Mouse (Mus musculus) liver, embryonic 15.5 days (tissue): Measurements from ENCODE around the gene Gm49336. TPM values are rescaled to one million over a fixed set of nuclear protein-coding genes. Genes with fewer than 3 reads are reported as not detected.

Experiments
- ATAC-seq: fragments of 200-750 bp; cut with Nextera tagmentation; 2 replicates; pipeline ENCODE4 v1.8.0; 2017; ENCODE audit warnings: moderate number of reproducible peaks, mild to moderate bottlenecking, moderate library complexity; ENCODE audit not compliant: insufficient read depth
- H3K27ac ChIP-seq: fragments of 300-500 bp; sonication (generic); replicated peaks from 2 replicates; pipeline ENCODE4 v1.5.1; 2015; ENCODE audit warnings: mild to moderate bottlenecking, inconsistent platforms
- H3K27me3 ChIP-seq: fragments of 300-500 bp; sonication (generic); 2 replicates; pipeline ENCODE4 v1.6.1; 2015; ENCODE audit warnings: mild to moderate bottlenecking, inconsistent platforms
- H3K36me3 ChIP-seq: fragments of 300-500 bp; sonication (generic); replicated peaks from 2 replicates; pipeline ENCODE4 v1.6.1; 2015; ENCODE audit warnings: moderate library complexity, mild to moderate bottlenecking, inconsistent platforms
- H3K4me1 ChIP-seq: fragments of 300-500 bp; sonication (generic); replicated peaks from 2 replicates; pipeline ENCODE4 v1.6.1; 2015; ENCODE audit warnings: inconsistent platforms
- H3K4me2 ChIP-seq: fragments of 300-500 bp; sonication (generic); 2 replicates; pipeline ENCODE4 v1.6.1; 2015; ENCODE audit warnings: moderate library complexity, mild to moderate bottlenecking, inconsistent platforms
- H3K4me3 ChIP-seq: fragments of 300-500 bp; sonication (generic); replicated peaks from 2 replicates; pipeline ENCODE4 v1.5.1; 2015; ENCODE audit warnings: mild to moderate bottlenecking, inconsistent platforms
- H3K9ac ChIP-seq: fragments of 300-500 bp; sonication (generic); 2 replicates; pipeline ENCODE4 v1.6.1; 2015; ENCODE audit warnings: moderate library complexity, mild to moderate bottlenecking, inconsistent platforms
- H3K9me3 ChIP-seq: fragments of 300-500 bp; sonication (generic); replicated peaks from 2 replicates; pipeline ENCODE4 v1.6.1; 2016; ENCODE audit warnings: inconsistent platforms
- WGBS: fragments of 180-500 bp; shearing (Covaris S2); methylation state at CpG from one replicate; pipeline ENCODE4 v1.1.7; 2015; ENCODE audit warnings: mixed read lengths; ENCODE audit not compliant: insufficient replicate concordance; 5-methylcytosine and 5-hydroxymethylcytosine counted together
- polyA plus RNA-seq: library from polyadenylated mRNA; unstranded; fragments of >200 nt; fragmentation: Nextera tagmentation; extraction: Ambion mirVana; gene quantifications from 2 replicates; pipeline ENCODE4 v1.2.1, GENCODE M21; 2015

The Gm49336 gene
- 27.6 and 27.7 TPM in 2 replicates for polyA plus RNA-seq

DNA sequence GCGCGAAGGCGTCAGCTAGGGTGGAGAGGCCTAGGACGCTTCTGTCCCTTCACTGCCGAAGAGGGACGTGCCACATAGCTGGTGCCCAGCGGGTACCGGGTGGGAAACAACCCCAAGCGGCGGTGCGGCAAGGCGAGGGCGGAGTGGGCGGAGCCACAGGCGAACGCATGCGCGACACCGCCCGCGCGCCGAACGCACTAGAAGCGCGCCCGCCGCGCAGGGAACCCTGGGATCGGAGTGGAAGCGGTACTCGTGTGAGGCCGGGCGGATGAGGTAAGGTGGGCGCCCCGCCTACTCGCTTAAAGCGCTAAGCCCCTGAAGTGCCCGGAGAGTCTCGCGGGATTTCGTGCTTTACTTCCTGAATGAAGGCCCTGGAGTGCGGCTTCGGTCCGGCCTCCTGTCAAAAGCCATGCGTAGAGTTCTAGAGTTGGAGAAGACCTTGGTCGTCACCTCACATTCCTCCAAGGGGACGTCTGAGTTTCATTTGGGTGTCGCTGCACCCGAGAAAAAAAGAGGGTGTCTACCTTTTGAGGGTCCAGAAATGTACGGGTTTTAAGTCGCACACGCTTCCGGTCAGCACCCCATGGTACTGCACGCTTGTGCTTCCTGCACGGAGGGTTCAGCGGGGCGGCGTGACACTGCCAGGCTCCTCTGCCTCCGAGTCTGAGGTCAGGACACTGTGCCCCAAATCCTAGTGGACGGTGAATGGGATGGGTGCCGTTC lies at the start of gene Gm49336, which contains the start of gene Nupl1:
Gene Gm49336, minus strand, starts transcription at position 227 of the 723 bp plus-strand sequence.
Gene Nupl1, minus strand, starts transcription at position 151 of the 723 bp plus-strand sequence.
- Histone ChIP-seq H3K27me3 (no peaks in the 10 kb centered on the region), H3K27ac (peak within 1 kb of the TSS; percentile 89), H3K36me3 (peaks cover 3% of the 10 kb centered on the region), H3K4me2 (peak within 1 kb of the TSS; percentile 89), H3K9ac (peak within 1 kb of the TSS; percentile 99), H3K4me1 (peaks cover 35% of the 10 kb centered on the region), H3K4me3 (peak within 1 kb of the TSS; percentile 98), H3K9me3 (no peaks in the 10 kb centered on the region)
- under 1% methylated on average over 62 of the region's 62 CpGs for WGBS
- peak; percentile 99 for ATAC-seq

DNA sequence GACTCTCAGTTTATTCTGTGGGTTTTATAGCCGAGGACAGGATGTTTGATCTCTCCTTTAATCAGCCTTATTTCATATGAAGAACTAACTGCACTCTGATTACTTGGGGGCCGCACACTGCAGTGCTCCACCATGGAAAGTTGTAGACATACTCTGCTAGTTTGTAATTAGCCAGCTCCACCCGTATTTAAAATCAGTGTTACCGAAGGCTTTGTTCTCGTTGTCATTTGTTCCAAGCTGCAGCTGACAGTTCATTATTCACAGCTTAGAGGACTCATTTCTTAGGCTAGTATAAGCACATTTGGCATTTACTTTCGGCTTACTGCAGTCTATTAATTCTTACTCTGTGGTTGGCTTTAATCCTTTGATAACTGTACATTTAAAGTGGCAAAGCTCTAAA lies 49.7 kb upstream of the Gm49336 start:
- H3K4me2 ChIP-seq: no peak overlapping the region
- H3K9ac ChIP-seq: no peak overlapping the region
- no peaks in the 10 kb centered on the region for H3K9me3 ChIP-seq
- peaks cover 43% of the 10 kb centered on the region for H3K36me3 ChIP-seq
- H3K4me3 ChIP-seq: no peak overlapping the region
- 73% methylated on average over 6 of the region's 6 CpGs for WGBS
- no peaks in the 10 kb centered on the region for H3K4me1 ChIP-seq
- no peaks in the 10 kb centered on the region for H3K27me3 ChIP-seq
- no peak for ATAC-seq
- no peak overlapping the region for H3K27ac ChIP-seq

DNA sequence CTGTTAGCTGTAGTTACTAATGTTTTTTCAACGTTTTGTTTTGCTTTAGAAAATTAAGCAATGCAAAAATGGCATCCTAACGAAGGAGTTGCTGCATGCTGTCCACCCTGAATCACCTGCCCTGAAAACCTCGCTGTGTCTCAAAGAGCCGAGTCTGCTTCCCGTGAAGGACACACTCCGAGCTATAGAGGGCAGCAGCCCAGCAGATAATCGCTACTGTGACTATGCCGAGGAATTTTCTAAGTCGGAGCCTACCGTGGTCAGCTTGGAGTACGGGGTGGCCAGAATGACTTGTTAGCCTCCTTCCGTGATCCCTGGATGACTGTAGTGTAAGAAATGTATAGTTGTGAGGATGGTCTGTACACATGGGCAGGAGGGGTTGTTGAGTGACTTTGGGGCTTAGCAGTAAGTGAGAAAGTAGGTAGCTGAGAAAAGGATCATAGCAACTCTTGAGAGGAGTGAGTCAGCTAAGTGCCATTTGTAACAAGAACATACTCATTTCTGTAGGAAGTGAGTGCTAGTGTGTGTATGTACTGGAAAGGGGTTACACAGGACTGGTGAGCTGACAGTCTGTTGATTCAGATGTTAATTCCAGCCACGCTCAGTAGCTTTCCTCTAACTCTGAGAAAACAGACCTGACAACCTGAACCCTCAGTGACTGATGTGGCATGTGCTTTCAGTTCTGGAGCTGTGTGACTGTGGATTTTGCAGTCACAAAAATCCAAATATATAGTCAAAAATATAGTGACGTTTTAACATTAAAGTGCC lies 49.1 kb upstream of the Gm49336 start:
- Histone ChIP-seq H3K4me3 (no peak overlapping the region), H3K4me2 (no peak overlapping the region), H3K36me3 (peaks cover 45% of the 10 kb centered on the region), H3K9me3 (no peaks in the 10 kb centered on the region), H3K27me3 (no peaks in the 10 kb centered on the region), H3K4me1 (no peaks in the 10 kb centered on the region), H3K9ac (no peak overlapping the region), H3K27ac (no peak overlapping the region)
- 80% methylated on average over 14 of the region's 14 CpGs for WGBS
- no peak for ATAC-seq

DNA sequence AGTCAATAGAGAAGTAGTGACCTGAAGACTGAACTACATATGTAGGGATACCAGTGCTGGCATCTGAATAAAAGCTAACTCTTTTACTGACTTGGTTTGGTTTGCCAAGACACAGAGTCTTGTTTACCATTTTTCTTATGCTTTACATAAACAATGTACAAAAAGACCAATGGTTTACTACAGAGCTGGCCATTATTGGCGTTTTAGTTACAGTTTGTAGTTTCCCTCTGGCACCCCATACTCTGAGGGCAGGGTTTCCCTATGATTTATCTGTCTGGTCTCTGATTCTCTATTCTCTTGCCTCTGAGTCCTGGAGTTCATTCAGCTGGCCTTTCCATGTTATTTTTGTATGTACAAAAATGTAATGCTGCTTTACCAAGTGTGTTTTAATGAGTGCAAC lies 44.2 kb upstream of the Gm49336 start:
- no peak for ATAC-seq
- WGBS: 57% methylated on average over 1 of the region's 1 CpGs
- Histone ChIP-seq H3K4me1 (no peaks in the 10 kb centered on the region), H3K36me3 (peaks cover 50% of the 10 kb centered on the region), H3K9ac (no peak overlapping the region), H3K27me3 (no peaks in the 10 kb centered on the region), H3K4me2 (no peak overlapping the region), H3K9me3 (no peaks in the 10 kb centered on the region), H3K4me3 (no peak overlapping the region), H3K27ac (no peak overlapping the region)

DNA sequence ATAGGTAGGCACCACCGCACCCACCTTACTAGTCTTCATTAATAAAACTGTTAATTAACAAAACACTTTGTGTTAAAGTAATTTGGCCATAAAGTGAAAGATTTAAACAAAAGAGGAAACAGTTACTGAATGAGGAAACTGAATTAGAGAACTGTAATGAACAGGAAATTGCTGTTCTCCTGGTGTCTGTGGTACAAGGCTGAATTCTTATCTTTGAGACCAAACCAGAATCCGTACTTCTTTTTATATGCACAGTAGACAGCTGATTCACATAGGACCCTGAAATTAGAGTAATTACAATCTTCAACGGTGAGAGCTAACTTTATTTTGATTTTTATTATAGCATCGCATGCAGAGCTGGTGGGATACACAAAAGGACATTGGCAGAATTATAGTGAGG lies 39.1 kb upstream of the Gm49336 start:
- ATAC-seq: no peak
- WGBS: 42% methylated on average over 4 of the region's 4 CpGs
- H3K27me3 ChIP-seq: no peaks in the 10 kb centered on the region
- H3K4me1 ChIP-seq: no peaks in the 10 kb centered on the region
- no peak overlapping the region for H3K9ac ChIP-seq
- no peak overlapping the region for H3K4me3 ChIP-seq
- peaks cover 35% of the 10 kb centered on the region for H3K36me3 ChIP-seq
- no peak overlapping the region for H3K4me2 ChIP-seq
- no peak overlapping the region for H3K27ac ChIP-seq
- H3K9me3 ChIP-seq: no peaks in the 10 kb centered on the region

DNA sequence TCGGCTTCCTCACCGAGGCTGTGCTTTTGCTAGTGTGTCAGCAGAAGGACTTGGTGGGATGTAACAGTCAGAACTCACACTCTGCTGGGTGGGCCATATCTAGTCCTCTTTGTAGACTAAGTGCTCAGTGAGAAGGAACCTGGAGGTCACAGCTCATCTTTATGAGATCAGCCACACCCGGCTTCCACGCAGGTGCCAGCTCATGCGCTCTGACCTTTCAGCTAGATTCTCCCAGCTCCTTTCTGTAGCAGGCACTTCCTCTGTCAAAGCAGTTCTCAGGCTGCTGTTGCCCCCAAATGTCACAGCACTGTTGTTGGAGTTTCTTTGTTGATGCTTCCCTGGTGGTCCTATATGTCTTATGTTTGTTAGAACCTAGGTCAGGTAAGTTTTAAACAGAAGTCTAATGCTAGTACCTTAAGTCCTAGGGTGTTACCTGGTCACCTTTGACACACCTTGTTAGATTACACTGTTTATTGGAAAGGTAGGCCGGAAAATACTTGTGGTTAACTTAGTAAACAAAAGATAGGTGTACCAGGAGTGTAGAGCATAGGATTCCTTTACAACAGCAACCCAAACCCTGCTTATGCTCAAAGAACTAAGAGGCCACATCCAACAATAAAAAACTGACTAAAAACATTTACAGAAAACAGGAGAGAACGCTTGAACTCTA lies 35.0 kb upstream of the Gm49336 start:
- no peak overlapping the region for H3K27ac ChIP-seq
- no peaks in the 10 kb centered on the region for H3K9me3 ChIP-seq
- 78% methylated on average over 7 of the region's 7 CpGs for WGBS
- ATAC-seq: no peak
- no peak overlapping the region for H3K9ac ChIP-seq
- H3K4me1 ChIP-seq: no peaks in the 10 kb centered on the region
- no peaks in the 10 kb centered on the region for H3K27me3 ChIP-seq
- H3K36me3 ChIP-seq: peaks cover 27% of the 10 kb centered on the region
- no peak overlapping the region for H3K4me2 ChIP-seq
- H3K4me3 ChIP-seq: no peak overlapping the region

DNA sequence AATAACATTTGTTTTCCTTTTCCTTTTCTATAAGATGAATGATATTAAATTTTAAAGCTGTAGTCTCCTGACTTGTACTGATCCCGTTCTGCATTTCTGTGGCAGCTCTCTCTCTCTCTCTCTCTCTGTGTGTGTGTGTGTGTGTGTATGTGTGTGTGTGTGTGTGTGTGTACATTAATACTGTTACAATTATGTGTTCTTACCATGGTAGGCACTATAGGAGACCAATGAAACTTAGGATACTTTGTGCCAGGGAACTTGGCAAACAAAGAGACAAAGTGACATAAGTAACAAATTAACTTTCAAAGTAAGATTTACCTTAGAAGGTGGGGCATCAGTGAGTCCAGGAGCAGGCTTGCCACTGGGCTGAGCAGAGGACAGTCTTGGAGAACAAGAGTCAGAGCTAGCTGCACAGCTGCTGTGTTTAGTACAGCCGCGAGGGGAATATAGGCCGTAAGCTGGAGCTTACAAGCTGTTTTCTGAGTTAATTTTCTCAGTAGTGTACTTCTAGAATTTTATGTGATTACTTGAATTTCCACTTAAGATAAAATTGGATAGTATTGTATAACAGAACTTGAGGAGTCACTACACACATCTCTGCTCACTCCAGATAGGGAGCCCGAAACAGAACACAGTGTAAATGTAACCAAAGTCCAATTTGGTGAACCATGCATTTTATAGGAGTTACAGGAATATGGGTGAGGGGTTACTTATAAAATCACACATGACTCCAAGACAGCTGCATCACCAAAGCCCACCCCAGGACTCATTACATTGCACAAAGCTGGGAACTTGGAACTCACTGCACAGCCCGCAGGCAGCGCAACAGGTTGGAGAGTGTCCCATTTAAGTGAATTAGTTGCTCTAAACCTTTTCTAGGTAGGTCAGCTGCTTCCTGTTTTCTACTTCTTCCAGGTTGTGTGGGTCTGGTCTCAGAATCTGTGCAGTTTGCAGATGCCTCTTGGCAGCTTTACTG lies 24.3 kb upstream of the Gm49336 start:
- no peaks in the 10 kb centered on the region for H3K9me3 ChIP-seq
- WGBS: 84% methylated on average over 7 of the region's 7 CpGs

DNA sequence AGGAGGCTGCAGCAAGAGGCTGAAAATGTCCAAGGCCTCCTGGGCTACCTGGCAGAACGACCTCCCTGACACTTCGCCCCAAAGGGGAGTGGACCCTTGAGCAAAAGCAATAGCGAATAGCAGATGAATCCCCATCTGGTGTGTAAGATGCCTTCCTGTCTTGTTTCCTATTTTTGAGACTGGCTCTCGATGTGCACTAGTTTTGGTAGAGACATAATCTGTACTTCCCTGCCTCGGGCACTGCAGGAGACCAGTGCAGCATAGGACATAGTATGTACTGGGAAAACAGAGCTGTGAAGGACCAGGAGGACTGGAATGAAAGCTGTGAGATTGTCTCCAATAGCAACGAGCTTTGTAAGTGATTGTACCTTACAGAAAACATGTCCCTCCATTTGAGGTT lies 22.0 kb upstream of the Gm49336 start:
- Histone ChIP-seq H3K27ac (no peak overlapping the region; the same call in 1 of the 2 replicates), H3K36me3 (no peaks in the 10 kb centered on the region), H3K4me1 (peaks cover 15% of the 10 kb centered on the region), H3K9me3 (no peaks in the 10 kb centered on the region), H3K27me3 (no peaks in the 10 kb centered on the region), H3K4me2 (no peak overlapping the region), H3K9ac (no peak overlapping the region), H3K4me3 (no peak overlapping the region)
- no peak for ATAC-seq
- 43% methylated on average over 6 of the region's 6 CpGs for WGBS

More for the DNA sequence above, 24.3 kb upstream of the Gm49336 start:
- Histone ChIP-seq H3K4me3 (no peak overlapping the region), H3K27ac (no peak overlapping the region), H3K9ac (no peak overlapping the region), H3K27me3 (no peaks in the 10 kb centered on the region), H3K36me3 (0 out of 2 replicates have a peak, but pooled peaks cover 2% of the 10 kb centered on the region), H3K4me1 (peaks cover 9% of the 10 kb centered on the region), H3K4me2 (no peak overlapping the region)
- no peak for ATAC-seq

DNA sequence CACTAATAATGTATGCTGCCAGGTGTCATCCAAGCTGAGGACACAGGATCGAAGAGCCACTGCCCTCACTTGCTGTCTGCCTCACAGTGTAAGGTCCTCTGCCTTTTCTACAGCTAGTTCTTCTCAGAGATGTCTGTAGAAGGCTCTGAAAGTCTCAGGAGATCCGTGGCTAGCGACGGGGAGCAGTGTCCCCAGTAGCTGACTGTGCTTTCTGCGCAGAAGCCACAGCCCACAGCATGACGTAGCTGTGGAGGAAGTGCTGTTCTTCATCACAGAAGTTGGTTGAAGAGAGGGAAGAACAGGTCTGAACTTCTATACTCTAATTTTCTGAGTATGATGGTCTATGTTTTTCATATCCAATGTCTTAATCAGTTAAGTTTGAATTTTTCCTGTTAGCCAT lies 18.0 kb upstream of the Gm49336 start:
- Histone ChIP-seq H3K9ac (no peak overlapping the region), H3K4me1 (peaks cover 27% of the 10 kb centered on the region), H3K4me2 (peak overlapping the region; percentile 18), H3K9me3 (no peaks in the 10 kb centered on the region), H3K36me3 (no peaks in the 10 kb centered on the region), H3K4me3 (no peak overlapping the region), H3K27ac (peak overlapping the region; percentile 51; the same call in 1 of the 2 replicates), H3K27me3 (no peaks in the 10 kb centered on the region)
- ATAC-seq: no peak
- WGBS: 31% methylated on average over 6 of the region's 6 CpGs
